Mouse (Mus musculus) adrenal gland, adult (tissue): Measurements from ENCODE around the gene Cnih3.

ENCODE experiments used
- DNase-seq, 2 experiments: peaks; one replicate each; pipeline ENCODE4 v3.0.0; 2022 to 2023; ENCODE audit warnings: low spot score in 1 of 2; ENCODE audit not compliant: inconsistent age in 2 of 2

Gene Cnih3

DNA sequence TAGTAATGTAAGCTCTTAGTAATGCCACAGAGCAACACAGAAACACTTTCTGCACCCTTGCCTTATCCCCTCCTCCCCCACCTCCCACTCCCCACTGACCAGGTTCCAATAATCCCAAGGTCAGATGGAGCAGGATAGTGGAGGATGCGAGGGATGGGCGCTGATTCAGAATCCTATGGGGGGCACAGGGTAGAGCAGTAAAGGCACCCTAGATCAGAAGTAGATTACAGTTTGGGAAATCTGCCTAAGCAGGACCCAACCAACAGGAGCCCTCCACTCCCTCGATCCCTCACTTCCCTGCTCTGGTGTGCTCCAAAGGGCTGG is 423 bp upstream of the Cnih3 start:
- no peak for DNase-seq

DNA sequence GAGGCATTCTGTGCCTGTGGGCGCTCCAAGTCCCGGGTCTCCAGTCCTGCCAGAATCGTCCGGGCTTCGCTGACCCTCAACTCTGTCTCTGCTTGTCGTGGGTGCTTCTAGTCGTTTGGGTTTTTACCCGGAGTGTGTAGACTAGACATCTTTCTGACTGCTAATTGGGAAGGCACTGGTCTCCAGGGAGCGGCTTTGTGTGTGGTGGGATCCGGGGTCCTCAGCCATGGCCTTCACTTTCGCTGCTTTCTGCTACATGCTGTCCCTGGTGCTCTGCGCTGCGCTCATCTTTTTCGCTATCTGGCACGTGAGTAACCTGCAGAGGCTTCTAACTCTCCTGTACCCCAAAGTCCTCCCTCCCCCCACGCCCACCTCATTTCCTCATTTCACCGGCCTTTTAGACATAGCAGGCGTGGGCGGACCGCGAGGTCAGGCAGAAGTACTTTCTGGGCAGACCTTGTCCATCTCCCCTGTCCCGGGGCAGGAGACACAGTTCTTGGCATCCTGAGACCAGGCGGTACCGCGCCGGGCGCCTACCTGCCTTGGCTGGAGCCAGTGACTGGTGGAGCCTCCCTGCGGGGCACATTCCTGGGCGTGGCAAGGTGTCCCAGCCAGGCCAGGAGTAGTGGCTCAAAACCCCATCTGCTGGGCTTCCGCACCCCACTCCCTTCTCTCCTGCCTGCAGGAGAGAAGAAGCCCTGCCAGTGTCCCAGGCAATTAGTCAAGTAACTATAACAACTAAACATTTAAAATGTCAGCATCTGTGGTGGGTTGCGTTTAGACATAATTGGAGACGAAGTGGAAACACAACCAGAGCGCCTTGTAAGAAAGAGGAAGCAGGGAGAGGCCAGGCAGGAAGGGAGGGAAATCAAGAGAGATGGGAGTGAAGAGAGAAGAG is 1.0 kb downstream of the Cnih3 start:
- peak in 1 of 2 experiments; percentile 36 for DNase-seq

DNA sequence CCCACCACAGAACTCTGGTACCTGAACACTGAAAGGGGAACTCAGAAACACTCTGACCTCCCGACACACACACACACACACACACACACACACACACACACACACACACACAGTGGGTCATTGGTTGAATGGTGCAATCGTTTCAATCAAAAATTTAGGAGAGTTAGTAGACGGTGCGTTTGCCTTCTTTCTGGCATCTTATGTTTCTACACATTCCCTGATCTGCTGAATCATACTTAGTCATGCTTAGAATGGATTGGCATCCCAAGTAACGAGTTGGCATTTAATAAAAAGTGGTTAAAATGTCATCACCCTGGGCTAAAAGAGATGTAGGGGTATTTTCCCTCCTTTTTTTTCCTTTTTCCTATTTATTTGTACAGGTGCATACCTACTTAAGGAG is 3.3 kb downstream of the Cnih3 start:
- no peak for DNase-seq

DNA sequence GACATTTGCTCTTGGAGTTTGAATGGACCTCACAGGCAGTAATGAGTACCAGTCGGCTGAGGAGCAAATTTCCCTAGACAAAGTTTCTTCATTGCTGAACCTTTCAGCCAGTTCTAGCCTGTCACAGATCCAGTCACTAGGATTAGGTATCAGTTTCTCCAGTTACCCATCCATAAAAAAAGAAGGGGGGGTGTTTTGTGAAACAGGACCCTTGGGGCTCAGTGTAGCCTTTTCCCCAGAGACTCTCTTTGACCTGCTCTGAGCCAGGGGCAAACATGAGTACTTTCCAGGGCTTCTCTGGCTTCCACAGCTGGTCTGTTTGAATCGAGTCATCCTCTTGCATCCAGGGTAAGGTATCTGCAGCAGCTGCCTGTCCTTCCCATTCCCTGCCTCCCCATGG is 5.4 kb downstream of the Cnih3 start:
- DNase-seq = no peak

DNA sequence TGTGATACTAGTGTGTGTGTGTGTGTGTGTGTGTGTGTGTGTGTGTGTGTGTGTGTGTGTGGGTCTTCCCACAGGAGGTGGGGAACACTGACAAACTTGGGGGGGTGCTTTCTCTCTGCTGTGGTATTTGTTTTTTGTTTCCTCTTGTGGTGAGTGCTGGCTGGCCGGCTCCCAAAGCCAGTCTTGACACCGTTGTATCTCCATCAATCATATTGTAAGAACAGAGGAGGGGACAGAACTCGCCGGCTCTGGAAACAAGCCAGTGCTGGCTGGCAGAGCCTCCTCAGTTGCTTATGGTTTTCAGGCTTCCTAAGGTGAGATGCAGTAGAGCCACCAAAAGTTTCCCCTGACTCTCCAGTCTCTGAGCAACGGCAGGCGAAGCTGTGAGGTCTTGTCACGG is 6.1 kb downstream of the Cnih3 start:
- DNase-seq = peak in 1 of 2 experiments; percentile 9

DNA sequence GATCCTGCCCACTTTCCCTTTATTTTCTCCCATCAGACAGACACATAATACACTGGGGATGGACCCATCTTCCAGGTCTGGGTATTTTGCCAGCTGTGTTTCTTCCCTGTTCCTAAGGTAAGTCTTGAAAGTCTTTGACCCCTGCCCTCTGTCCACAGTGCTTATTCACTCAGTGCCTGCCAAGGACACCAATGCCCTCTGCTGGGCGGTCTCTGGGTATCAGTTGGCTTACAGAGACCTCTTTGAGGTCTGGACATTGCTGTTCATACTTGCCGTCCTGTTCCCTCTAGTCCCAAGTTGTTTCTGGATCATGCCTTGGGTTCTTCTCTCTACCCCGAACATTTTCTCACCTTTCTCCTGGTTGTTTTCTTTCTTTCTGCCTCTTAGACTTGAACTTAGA is 8.3 kb downstream of the Cnih3 start:
- no peak for DNase-seq

DNA sequence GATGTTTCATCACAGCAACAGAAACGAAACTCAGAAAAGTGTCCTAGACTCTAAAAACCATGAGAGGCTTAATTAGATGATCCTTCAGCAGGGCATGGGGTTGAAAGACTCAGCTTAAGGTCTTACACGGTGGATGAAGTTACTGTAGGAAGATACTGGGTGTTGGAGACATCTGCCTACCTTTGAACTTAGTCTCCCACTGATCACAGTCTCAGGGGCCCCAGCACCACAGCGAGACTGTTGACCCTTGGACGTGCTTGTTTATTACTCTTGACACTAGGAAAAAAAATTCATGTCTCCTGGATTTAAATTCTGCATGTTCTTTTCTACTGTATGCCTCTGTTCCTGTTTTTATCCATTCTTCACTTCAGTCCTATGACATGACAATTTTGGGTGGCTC is 11.6 kb downstream of the Cnih3 start:
- no peak for DNase-seq

DNA sequence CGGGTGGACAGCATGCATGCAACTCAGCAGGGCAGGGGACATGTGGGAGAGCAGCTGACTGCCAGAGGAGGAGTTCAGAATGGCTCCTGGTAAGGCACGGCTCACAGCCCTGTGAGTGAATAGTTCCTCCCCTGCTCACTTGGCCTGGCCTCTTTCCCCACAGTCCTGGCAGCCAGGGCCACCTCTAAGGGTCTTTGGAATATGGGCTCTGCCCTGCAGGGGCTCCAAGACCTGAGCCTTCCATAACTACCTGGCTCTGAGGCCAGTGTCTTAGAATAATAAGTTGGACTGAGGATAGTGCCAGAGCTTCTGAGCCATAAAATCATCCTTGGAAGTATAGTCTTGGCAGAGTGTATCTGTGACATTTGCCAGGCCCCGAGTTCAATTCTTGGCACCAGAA is 12.9 kb downstream of the Cnih3 start:
- no peak for DNase-seq

DNA sequence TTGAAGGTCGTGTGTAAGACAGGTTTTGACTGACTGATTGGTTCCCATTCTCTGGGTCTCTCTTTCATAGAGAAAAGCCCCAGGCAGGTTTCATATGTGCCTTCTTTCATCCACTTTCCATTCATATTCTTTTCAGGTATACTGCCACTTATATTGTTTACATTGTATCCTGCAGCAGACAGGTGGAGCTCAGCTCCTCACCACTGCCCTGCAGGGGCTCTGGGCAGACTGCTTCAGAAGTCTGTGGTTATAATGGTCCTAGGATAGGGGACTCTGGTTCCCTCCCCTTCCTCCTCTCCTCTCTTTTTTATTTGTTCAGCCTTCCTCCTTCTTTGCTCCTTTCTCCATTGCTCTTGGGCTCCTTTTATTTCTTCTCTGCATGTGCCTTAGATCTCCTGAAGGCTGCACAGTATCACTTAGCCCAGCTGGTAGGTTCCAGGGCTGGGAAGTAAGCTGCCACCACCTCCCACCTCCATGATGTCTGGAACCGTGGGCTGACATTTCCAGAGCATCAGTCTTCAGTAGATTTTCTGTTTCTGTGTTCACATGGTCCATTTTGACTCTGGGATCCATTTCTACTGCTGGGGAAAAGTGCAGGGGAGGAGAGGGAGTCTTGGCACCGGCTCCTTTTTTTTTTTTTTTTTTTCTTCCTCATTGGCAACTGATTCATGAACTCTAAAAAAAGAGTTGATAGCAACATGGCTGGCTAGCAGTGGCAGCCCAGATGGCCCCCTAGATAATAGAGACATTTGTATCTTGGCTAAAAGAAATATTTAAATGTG is 16.6 kb downstream of the Cnih3 start:
- no peak for DNase-seq

DNA sequence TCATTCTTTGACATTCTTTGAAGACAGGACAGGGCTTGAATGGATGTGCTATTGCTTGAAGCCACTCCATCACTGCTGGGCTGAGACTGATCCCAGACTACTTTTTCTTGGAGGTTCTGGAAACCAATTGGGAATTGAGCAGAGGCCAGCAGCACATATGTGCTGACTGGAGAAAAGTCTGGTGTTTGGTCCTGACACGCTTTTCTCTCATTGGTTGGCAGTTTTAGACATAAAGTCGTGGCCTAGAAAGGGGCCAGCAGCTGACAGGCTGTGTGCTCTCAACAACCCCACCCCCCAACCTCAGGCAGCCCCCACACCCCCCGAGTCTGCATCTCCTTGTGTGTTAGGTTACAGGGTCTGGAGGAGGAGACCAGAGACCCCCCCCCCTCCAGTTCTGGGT is 17.9 kb downstream of the Cnih3 start:
- no peak for DNase-seq

DNA sequence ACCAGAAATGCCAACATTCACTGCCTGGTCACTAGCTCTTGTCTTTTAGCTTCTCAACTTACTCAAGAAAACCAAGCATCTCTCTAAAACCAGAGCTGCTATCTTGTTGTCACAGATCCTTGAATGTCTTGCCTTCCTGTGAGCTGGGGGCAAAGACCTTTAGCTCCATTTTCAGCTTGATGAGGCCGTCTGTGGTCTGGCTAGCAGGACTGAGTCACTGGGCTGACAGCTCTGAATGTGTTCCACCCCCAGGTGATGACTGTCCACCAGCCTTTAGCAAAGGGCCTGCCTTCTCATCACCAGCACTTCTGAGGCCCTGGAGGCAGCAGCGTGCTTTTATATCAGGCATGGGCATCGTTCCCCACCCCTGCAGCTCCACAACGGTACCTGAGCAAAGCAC is 18.8 kb downstream of the Cnih3 start:
- DNase-seq = no peak

DNA sequence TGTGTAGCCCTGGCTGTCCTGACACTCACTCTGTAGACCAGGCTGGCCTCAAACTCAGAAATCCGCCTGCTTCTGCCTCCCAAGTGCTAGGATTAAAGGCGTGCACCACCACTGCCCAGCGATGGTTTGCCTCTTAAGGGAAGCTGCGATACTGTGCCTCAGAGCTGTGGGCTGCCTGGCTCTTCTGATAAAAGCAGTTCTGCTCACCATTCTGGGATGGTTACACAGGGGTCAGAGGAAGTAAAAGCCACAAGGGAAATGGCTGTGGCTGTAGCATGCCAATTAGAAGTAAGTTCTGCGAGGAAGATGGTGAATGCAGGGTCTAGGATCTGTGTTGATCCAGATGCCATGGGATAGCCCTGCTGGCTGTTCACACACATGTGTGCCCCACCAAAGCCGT is 19.9 kb downstream of the Cnih3 start:
- DNase-seq = no peak

DNA sequence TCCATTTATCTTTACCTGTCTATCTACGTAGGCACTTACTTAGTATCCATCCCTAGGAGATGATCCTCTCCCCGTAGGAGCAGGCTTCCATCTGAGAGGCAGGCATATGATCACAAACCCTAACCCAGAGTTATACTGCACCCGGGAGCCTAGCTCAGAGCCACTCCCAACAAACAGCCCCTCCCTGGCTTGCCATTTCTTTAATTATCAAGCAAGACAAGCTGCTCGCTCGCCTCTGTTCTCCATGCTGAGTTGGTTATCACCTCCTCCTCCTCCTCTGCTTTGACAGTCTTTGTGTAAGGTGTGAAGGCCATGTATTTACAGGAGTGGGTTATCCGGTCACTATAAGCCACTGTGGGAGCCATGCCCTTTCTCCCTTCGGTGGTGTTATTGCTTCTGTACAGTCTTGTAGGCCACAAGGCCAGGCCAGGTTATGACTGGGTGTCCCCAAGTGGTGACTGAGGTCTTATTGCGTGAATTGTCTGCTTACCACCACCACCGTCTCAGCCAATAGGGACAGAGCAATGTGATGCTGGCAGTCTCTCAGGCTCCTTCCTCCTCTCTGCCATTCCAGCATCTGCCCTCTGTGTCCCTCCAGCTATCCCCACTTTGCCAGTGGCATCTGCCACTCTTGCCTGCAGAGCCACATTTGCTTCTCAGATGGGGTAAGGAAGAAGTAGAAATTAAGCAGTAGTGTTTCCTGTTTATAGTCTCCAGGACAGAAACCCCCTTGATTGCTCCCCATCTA is 22.4 kb downstream of the Cnih3 start:
- DNase-seq = no peak

DNA sequence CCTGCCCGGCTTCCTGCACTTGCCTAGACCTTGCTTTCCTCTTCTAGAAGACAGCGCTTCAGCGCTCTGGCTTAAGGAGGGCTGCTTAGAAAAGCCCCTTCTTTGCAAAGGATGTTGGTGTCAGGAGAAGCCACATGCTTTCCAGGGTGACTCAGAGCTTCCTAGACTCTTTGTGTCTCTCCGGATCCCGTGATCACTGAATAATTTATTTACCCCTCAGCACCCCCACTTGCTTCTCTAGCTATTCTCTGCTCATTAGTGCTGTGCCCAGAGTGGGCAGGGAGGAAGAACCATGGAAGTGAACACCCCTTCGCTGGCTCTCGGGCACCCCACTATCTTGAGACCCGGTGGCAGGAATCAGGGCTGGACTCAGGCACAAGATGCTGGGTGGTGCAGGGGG is 24.0 kb downstream of the Cnih3 start:
- no peak for DNase-seq

DNA sequence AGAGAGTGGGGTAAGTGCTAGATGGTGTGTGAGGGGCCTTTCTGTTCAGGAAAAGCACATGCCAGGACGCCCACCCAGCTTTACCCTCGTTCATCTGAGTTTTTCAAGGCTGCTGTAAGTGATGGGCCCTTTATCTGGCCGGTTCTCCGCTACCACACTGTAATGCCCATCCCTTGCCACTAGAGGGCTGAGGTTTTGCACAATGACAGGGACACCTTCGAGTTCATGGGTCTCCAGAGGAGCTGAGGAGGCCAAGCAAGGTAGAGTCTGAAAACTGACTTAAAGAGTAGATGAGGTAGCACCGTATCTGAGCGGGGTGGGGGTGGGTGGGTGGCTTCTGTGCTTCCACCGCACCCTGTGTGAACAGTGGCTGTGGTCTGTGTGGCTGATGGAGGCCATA is 27.2 kb downstream of the Cnih3 start:
- peak; percentile 46 to 83 for DNase-seq

DNA sequence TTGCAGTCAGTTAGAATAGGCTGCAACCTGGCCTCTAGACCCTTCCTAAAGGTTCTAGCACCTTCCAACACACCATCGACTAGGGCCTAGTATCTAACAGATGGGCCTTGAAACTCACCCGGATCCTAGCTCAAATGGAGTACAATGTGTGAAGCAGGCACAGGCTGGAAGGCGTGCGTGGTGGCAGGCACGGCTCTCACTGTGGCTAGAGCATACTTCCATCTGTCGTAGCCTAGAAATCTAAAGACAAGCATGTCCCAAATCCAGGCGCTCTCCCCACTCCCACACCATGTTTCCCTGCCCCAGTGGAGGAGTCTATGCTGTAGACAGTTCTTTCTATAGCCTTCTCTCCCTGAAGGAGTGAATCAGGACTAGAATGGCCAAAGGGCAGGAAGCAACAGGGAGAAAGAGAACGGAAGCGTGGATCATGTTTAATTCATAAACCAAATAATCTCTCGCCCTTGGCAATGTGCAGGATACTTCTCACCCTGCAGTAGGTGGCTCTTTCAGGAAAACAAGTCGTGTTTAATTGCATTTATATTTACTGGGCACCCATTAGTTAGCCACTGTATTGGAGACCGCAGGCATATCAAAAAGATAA is 29.1 kb downstream of the Cnih3 start:
- no peak for DNase-seq

DNA sequence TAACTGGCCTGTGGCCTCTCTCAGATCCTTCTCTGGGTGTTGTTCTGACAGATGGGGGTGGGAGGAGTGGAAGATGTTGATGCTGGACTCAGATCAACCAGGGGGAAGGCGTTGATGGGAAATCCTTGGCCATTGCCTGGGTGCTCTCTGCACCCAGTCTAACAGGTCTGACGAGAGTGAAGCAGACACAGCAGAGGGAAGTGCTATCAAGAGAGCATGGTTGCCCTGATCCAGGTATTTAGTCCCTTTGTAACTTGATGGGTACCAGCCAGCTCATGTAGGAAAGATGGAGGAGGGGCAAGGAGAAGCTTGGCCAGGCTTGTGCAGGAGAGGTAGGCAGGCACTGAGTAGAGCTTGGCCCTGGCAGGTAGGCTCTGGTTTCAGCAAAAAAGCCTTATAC is 36.8 kb downstream of the Cnih3 start:
- DNase-seq = no peak

DNA sequence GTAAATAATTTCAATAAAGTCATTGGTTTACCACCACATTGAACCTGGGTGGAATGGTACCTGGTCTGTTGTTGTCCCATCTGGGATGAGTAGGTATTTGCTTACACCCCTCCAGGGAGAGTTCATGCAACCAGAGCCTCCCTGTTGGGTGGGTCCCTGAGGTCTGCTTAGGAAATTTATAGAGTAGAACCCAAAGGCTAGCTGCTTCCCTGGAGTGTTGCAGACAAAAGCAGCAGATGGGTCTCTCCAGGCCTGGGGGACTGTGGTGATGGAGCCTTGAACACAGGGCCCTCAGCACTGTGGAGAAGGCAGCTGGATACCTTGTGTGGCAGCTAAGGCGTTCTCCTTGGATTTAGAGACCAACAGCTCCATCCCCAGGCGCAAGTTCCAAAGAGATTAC is 40.1 kb downstream of the Cnih3 start:
- no peak for DNase-seq

DNA sequence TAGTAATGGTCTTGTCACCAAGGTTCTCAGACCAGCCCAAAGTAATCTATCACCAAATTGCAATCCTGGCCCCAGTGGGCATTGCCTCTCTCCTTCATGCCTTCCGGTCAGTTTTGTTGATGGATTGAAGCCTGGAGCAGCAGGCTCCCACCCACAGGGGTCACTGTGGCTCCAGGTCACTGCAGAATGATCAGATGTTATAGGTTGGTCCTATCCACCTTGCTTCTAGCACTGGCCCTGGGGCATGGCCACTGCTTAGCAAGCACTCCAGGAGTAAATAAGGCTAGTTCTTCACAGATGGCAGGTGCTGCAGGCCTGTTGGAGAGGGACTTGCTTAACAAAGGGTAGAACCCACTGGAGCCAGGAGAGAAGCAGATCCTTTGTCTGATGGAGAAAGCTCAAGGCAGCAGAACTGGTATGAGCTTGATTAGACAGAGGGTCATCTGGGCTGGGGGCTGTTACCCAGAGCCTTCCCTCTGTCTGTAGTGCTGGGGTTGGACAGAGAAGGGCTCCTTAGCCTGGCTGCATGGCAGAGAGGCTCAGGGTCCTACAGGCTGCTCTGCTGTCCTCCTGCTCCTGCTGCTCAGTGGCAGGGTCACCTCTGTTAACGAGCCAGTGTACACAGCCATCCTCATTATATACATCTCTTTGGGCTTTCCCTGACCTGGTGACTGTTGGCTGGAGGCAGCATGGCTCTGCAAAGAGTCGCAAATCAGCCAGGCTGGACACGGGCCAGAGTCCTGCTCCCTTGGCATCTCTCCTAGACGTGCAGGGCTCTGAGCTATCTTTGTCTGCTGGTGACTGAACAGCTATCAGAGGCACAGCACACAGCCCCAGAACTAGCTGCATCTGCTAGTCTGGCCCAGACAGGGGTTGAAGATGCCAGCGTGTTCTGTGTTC is 41.1 kb downstream of the Cnih3 start:
- peak; percentile 87 to 96 for DNase-seq

DNA sequence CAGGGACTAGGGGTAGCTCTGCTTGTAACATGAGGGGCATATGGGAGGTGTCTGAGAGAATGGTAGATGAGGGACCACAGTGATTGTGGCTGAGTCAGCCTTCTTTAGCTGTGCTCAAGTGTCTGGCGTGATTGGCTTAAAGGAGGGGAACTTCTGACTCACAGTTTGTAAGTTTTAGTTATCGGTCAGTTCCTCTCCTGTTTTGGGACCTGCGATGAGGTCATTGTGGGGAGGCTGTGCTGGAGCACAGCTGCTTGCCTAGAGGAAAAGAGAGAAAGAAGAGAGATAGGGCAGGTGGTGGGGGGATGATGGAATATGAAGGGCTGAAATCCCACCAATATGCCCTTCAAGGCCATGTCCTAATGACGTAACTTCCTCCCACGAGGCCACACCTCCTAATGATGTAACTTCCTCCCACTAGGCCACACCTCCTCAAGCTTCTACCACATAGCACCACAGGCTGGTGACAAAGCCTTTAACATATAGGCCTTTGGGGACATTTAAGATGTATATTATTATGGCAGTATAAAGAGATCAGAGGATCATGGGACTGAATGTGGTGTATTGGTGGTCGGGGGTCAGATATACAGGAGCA is 42.9 kb downstream of the Cnih3 start:
- peak; percentile 30 to 54 for DNase-seq
